Mouse (Mus musculus) CH12.LX (cell line): ENCODE measurements at regions not wholly inside any gene's neighbourhood (a gene's known extent, or its start where the extent isn't known, plus 50 kb on each side); places are given as distances from the start of the nearest gene placed in this dataset.

Source experiments
- DNase-seq: peaks from one replicate; pipeline ENCODE4 v3.0.0-alpha.2; 2013; ENCODE audit errors: extremely low read depth
- H3K27ac ChIP-seq: 2 replicates; pipeline ENCODE4 v1.5.1; 2012; ENCODE audit warnings: low read depth, mild to moderate bottlenecking, control low read depth, moderate library complexity; ENCODE audit not compliant: insufficient read depth
- H3K27me3 ChIP-seq: replicated peaks from 2 replicates; pipeline ENCODE3; 2012; ENCODE audit warnings: inconsistent platforms
- H3K36me3 ChIP-seq, 2 experiments: replicated peaks in 1 of 2; 2 replicates each; pipeline versions ENCODE3 to v1.6.1; 2012; ENCODE audit warnings: inconsistent platforms in 1 of 2, low read length in 1 of 2, mild to moderate bottlenecking in 1 of 2, mixed read lengths in 1 of 2, moderate library complexity in 1 of 2; ENCODE audit not compliant: control insufficient read depth in 1 of 2, insufficient read depth in 1 of 2
- H3K4me1 ChIP-seq, 2 experiments: 2 replicates each; pipeline ENCODE4 v1.6.1; 2012; ENCODE audit warnings: inconsistent platforms in 1 of 2, moderate library complexity in 1 of 2; ENCODE audit not compliant: insufficient read depth in 2 of 2, control insufficient read depth in 1 of 2
- H3K4me2 ChIP-seq: 2 replicates; pipeline ENCODE4 v1.6.1; 2012; ENCODE audit warnings: low read depth, mild to moderate bottlenecking, control low read depth; ENCODE audit not compliant: poor library complexity, insufficient read depth, severe bottlenecking
- H3K4me3 ChIP-seq, 3 experiments: fragments of 150-350 bp in 1 of 3; sonication (generic) in 1 of 3; replicated peaks in 1 of 3; 2 replicates each; pipeline versions ENCODE3 to v1.5.1; 2011 to 2012; ENCODE audit warnings: low read depth in 2 of 3, low read length in 2 of 3, mild to moderate bottlenecking in 2 of 3, moderate library complexity in 2 of 3, control low read depth in 1 of 3, improper control_type of control experiment in 1 of 3, inconsistent platforms in 1 of 3, mixed read lengths in 1 of 3; ENCODE audit not compliant: poor library complexity in 1 of 3
- H3K79me2 ChIP-seq: replicated peaks from 2 replicates; pipeline ENCODE4 v1.6.1; 2012; ENCODE audit warnings: mild to moderate bottlenecking, moderate library complexity; ENCODE audit not compliant: control insufficient read depth, poor library complexity, insufficient read depth, severe bottlenecking; ENCODE audit errors: extremely low read depth
- H3K9ac ChIP-seq: 2 replicates; pipeline ENCODE4 v1.6.1; 2012; ENCODE audit warnings: low read depth, mild to moderate bottlenecking, control low read depth, moderate library complexity; ENCODE audit not compliant: insufficient read depth
- H3K9me3 ChIP-seq: replicated peaks from 2 replicates; pipeline ENCODE3; 2012; ENCODE audit warnings: low read length, inconsistent platforms, mixed read lengths
- CHD2 ChIP-seq: IDR thresholded peaks from 2 replicates; pipeline ENCODE4 v1.6.1; 2011; ENCODE audit warnings: low read length, improper control_type of control experiment
- E2F4 ChIP-seq: IDR thresholded peaks from 2 replicates; pipeline ENCODE4 v1.6.1; 2011; ENCODE audit warnings: low read depth, low read length, improper control_type of control experiment; ENCODE audit not compliant: insufficient replicate concordance
- ELF1 ChIP-seq: IDR thresholded peaks from 2 replicates; pipeline ENCODE4 v1.6.1; 2014; ENCODE audit warnings: low read depth, mild to moderate bottlenecking, inconsistent platforms, low read length, improper control_type of control experiment
- ETS1 ChIP-seq: conservative IDR thresholded peaks from 2 replicates; pipeline ENCODE4 v1.6.1; 2012; ENCODE audit warnings: low read depth, mild to moderate bottlenecking, inconsistent platforms, low read length, improper control_type of control experiment, moderate library complexity
- GABPA ChIP-seq: IDR thresholded peaks from 2 replicates; pipeline ENCODE4 v1.6.1; 2012; ENCODE audit warnings: low read depth, low read length, improper control_type of control experiment, inconsistent platforms; ENCODE audit not compliant: insufficient replicate concordance
- HCFC1 ChIP-seq: IDR thresholded peaks from 2 replicates; pipeline ENCODE4 v1.6.1; 2012; ENCODE audit warnings: low read depth, mild to moderate bottlenecking, inconsistent platforms, low read length, improper control_type of control experiment
- IRF4 ChIP-seq: IDR thresholded peaks from 2 replicates; pipeline ENCODE4 v1.6.1; 2014; ENCODE audit warnings: low read depth, mild to moderate bottlenecking, inconsistent platforms, low read length, improper control_type of control experiment
- JUN ChIP-seq: IDR thresholded peaks from 2 replicates; pipeline ENCODE4 v1.6.1; 2011; ENCODE audit warnings: low read depth, mild to moderate bottlenecking, low read length, improper control_type of control experiment, moderate library complexity; ENCODE audit not compliant: insufficient read depth
- JUND ChIP-seq: conservative IDR thresholded peaks from 2 replicates; pipeline ENCODE4 v1.6.1; 2011; ENCODE audit warnings: low read depth, low read length, improper control_type of control experiment
- KAT2A ChIP-seq: IDR thresholded peaks from 2 replicates; pipeline ENCODE4 v1.6.1; 2012; ENCODE audit warnings: low read length, improper control_type of control experiment, inconsistent platforms; ENCODE audit not compliant: insufficient replicate concordance
- MAFK ChIP-seq: IDR thresholded peaks from 2 replicates; pipeline ENCODE4 v1.6.1; 2011; ENCODE audit warnings: low read length, improper control_type of control experiment; ENCODE audit not compliant: insufficient replicate concordance
- MAX ChIP-seq: IDR thresholded peaks from 2 replicates; pipeline ENCODE4 v1.6.1; 2011; ENCODE audit warnings: low read length, improper control_type of control experiment
- MXI1 ChIP-seq: IDR thresholded peaks from 2 replicates; pipeline ENCODE4 v1.6.1; 2011; ENCODE audit warnings: mild to moderate bottlenecking, low read depth, low read length, improper control_type of control experiment
- MYC ChIP-seq: IDR thresholded peaks from 2 replicates; pipeline ENCODE4 v1.6.1; 2011; ENCODE audit warnings: low read depth, mild to moderate bottlenecking, improper control_type of control experiment, low read length
- NELFE ChIP-seq: IDR thresholded peaks from 2 replicates; pipeline ENCODE4 v1.6.1; 2011; ENCODE audit warnings: low read depth, low read length, improper control_type of control experiment
- PAX5 ChIP-seq: IDR thresholded peaks from 2 replicates; pipeline ENCODE4 v1.6.1; 2012; ENCODE audit warnings: low read length, inconsistent platforms, mixed read lengths
- POLR2AphosphoS2 ChIP-seq: IDR thresholded peaks from 2 replicates; pipeline ENCODE4 v1.6.1; 2011; ENCODE audit warnings: low read depth, low read length, improper control_type of control experiment
- RCOR1 ChIP-seq: conservative IDR thresholded peaks from 2 replicates; pipeline ENCODE4 v1.6.1; 2012; ENCODE audit warnings: low read depth, mild to moderate bottlenecking, inconsistent platforms, low read length, improper control_type of control experiment
- SIN3A ChIP-seq: IDR thresholded peaks from 2 replicates; pipeline ENCODE4 v1.6.1; 2012; ENCODE audit warnings: low read length, improper control_type of control experiment, inconsistent platforms
- UBTF ChIP-seq: IDR thresholded peaks from 2 replicates; pipeline ENCODE4 v1.6.1; 2012; ENCODE audit warnings: low read depth, mild to moderate bottlenecking, inconsistent platforms, low read length, improper control_type of control experiment, moderate library complexity
- USF1 ChIP-seq: IDR thresholded peaks from 2 replicates; pipeline ENCODE4 v1.6.1; 2014; ENCODE audit warnings: low read depth, mild to moderate bottlenecking, inconsistent platforms, low read length, improper control_type of control experiment
- USF2 ChIP-seq: conservative IDR thresholded peaks from 2 replicates; pipeline ENCODE4 v1.6.1; 2011; ENCODE audit warnings: low read depth, low read length, improper control_type of control experiment
- ZC3H11A ChIP-seq: IDR thresholded peaks from 2 replicates; pipeline ENCODE4 v1.6.1; 2012; ENCODE audit warnings: low read depth, mild to moderate bottlenecking, inconsistent platforms, low read length, improper control_type of control experiment
- ZKSCAN1 ChIP-seq: IDR thresholded peaks from 2 replicates; pipeline ENCODE4 v1.6.1; 2012; ENCODE audit warnings: low read depth, inconsistent platforms, low read length, improper control_type of control experiment, borderline replicate concordance
- ZMIZ1 ChIP-seq: IDR thresholded peaks from 2 replicates; pipeline ENCODE4 v1.6.1; 2012; ENCODE audit warnings: low read depth, mild to moderate bottlenecking, inconsistent platforms, low read length, improper control_type of control experiment
- ZNF384 ChIP-seq: IDR thresholded peaks from 2 replicates; pipeline ENCODE4 v1.6.1; 2012; ENCODE audit warnings: low read depth, low read length, improper control_type of control experiment, inconsistent platforms
- dilution Hi-C: fragments of 300-500 bp; cut with MboI; formaldehyde crosslinking; loops from 2 replicates; pipeline ENCODE4 v1.14.3; 2020; ENCODE audit warnings: low sequenced_read_pairs; ENCODE audit not compliant: extremely low pct_unique_long_range_greater_than_20kb, extremely low pct_ligation_motif_present
- in situ Hi-C: fragments of 300-500 bp; cut with MboI; formaldehyde crosslinking; loops from 3 replicates; pipeline ENCODE4 v1.14.3; 2019; ENCODE audit warnings: low sequenced_read_pairs, low pct_ligation_motif_present, low pct_unique_long_range_greater_than_20kb, mixed read lengths

DNA sequence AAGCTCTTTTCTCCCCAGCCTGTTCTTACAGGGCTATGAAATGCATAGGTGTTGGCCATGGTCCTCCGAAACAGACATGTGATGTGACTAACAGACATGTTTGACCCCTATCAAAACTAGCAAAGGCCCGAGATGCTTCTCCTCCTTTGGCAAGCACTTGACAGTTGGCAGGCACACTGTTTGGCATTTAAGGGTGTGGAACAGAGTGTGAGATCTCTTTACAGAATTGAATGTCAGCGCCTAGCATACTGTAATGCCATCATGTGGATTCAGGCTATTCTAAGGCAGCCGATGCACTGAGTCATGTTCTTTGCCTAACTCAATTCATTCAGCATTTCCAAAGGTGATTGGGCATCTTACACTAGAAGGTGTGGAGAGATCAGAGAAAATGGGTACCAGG is 156.8 kb upstream of the Arrdc4 start:
- Histone ChIP-seq H3K27me3 (no peaks in the 10 kb centered on the region), H3K9ac (no peak overlapping the region), H3K36me3 (no peaks in the 10 kb centered on the region), H3K27ac (no peak overlapping the region), H3K9me3 (peaks cover 60% of the 10 kb centered on the region), H3K4me1 (no peaks in the 10 kb centered on the region), H3K4me3 (no peak overlapping the region), H3K79me2 (no peaks in the 10 kb centered on the region), H3K4me2 (no peak overlapping the region)
- in situ Hi-C loops = no loop called here
- dilution Hi-C loops = no loop called here
- DNase-seq = no peak
- TF ChIP-seq UBTF = no peak
- no peak for TF ChIP-seq JUND
- no peak for TF ChIP-seq MAFK
- no peak for TF ChIP-seq ZKSCAN1
- no peak for TF ChIP-seq ETS1

DNA sequence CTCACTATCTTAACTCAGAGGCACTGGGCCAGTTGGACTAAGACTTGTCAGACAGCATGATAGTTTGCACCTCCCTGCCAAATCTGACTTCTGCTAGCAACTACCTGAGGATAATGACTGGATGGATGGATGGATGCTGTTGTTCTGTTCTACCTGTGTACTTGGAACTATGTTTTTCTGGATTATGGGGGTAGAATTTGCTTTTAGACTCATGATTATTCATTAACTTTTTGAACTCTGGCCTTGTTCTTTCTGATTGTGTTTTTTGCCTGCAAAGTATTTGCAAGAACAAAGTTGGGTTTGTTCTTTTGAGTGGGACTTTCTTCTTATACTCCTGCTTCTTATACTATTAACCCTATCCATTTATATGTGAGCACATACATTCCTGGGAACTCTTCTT is 137.1 kb upstream of the Arrdc4 start:
- in situ Hi-C loops = no loop called here

DNA sequence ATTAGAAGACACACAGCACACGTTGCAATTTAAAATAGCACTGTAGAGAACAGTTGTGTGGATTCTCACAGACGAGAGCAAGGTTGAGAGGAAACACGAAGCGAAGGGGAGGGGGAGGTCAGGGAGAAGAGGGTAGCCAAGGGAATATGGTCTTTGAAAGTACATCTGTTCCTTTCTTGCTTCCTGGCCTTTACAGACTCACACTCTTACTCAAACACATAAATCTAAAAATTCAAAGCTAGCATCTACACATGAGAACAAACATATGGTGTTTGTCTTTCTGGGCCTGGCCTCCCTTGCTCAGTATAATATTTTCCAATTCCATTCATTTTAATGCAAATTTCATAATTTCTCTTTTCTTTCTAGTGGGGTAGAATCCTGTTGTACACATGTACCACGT is 124.0 kb upstream of the Arrdc4 start:
- in situ Hi-C loops (no loop called here), dilution Hi-C loops (no loop called here)
- H3K36me3 ChIP-seq = no peaks in the 10 kb centered on the region
- H3K4me2 ChIP-seq = no peak overlapping the region
- H3K4me3 ChIP-seq = no peak overlapping the region
- no peaks in the 10 kb centered on the region for H3K79me2 ChIP-seq
- no peaks in the 10 kb centered on the region for H3K27me3 ChIP-seq
- TF ChIP-seq ZNF384 = no peak
- TF ChIP-seq JUN = no peak
- no peak for TF ChIP-seq ZMIZ1
- no peak for TF ChIP-seq POLR2AphosphoS2
- no peak for TF ChIP-seq MXI1
- TF ChIP-seq MYC = no peak
- no peak for TF ChIP-seq IRF4
- TF ChIP-seq HCFC1 = no peak
- no peak for TF ChIP-seq ELF1
- no peak for TF ChIP-seq ZC3H11A
- no peak for TF ChIP-seq PAX5
- TF ChIP-seq USF2 = no peak
- no peak for TF ChIP-seq UBTF
- no peak for TF ChIP-seq CHD2
- no peak for TF ChIP-seq USF1
- no peak for TF ChIP-seq ZKSCAN1
- TF ChIP-seq RCOR1 = no peak
- DNase-seq = no peak
- H3K4me1 ChIP-seq = no peaks in the 10 kb centered on the region
- no peak overlapping the region for H3K9ac ChIP-seq
- peaks cover 42% of the 10 kb centered on the region for H3K9me3 ChIP-seq
- H3K27ac ChIP-seq = no peak overlapping the region

More for the DNA sequence above, 137.1 kb upstream of the Arrdc4 start:
- no peaks in the 10 kb centered on the region for H3K27me3 ChIP-seq
- H3K4me1 ChIP-seq = no peaks in the 10 kb centered on the region
- dilution Hi-C loops = no loop called here
- H3K79me2 ChIP-seq = no peaks in the 10 kb centered on the region
- no peak for DNase-seq
- no peak overlapping the region for H3K4me2 ChIP-seq
- no peak overlapping the region for H3K4me3 ChIP-seq
- peaks cover 67% of the 10 kb centered on the region for H3K9me3 ChIP-seq
- H3K9ac ChIP-seq = no peak overlapping the region
- TF ChIP-seq E2F4 = no peak
- TF ChIP-seq MAX = no peak
- TF ChIP-seq MYC = no peak
- TF ChIP-seq JUND = no peak
- TF ChIP-seq KAT2A = no peak
- TF ChIP-seq ZMIZ1 = no peak
- no peak for TF ChIP-seq UBTF
- TF ChIP-seq GABPA = no peak
- no peak for TF ChIP-seq CHD2
- TF ChIP-seq NELFE = no peak
- no peak for TF ChIP-seq SIN3A
- no peak overlapping the region for H3K27ac ChIP-seq
- H3K36me3 ChIP-seq = no peaks in the 10 kb centered on the region
